Mouse (Mus musculus) neural tube, embryonic 11.5 days (tissue): Measurements from ENCODE around the gene Cts3. TPM values are rescaled to one million over a fixed set of nuclear protein-coding genes. Genes with fewer than 3 reads are reported as not detected.
"Not testable (repeated sequence)": the region's sequence is repeated elsewhere in the genome, so short reads cannot be mapped to it uniquely, and the experiment has no call there.

ENCODE experiments used
- ATAC-seq: fragments of 200-750 bp; cut with Nextera tagmentation; 2 replicates; pipeline ENCODE4 v1.8.0; 2017; ENCODE audit warnings: moderate number of reproducible peaks, mild to moderate bottlenecking, moderate TSS enrichment, moderate library complexity; ENCODE audit not compliant: insufficient read depth, low FRiP score, low TSS enrichment
- DNase-seq: peaks from one replicate; pipeline ENCODE4 v3.0.0-alpha.2; 2015; ENCODE audit warnings: low spot score
- H3K27ac ChIP-seq: fragments of 300-500 bp; sonication (generic); 2 replicates; pipeline ENCODE4 v1.5.1; 2014; ENCODE audit warnings: low read depth, mild to moderate bottlenecking, low read length
- H3K27me3 ChIP-seq: fragments of 300-500 bp; sonication (generic); 2 replicates; pipeline ENCODE4 v1.6.1; 2014; ENCODE audit warnings: mild to moderate bottlenecking, low read length, mixed read lengths; ENCODE audit not compliant: control insufficient read depth, insufficient read depth
- H3K36me3 ChIP-seq: fragments of 300-500 bp; sonication (generic); 2 replicates; pipeline ENCODE4 v1.6.1; 2014; ENCODE audit warnings: mild to moderate bottlenecking, low read length, moderate library complexity, mixed read lengths; ENCODE audit not compliant: control insufficient read depth, insufficient read depth
- H3K4me1 ChIP-seq: fragments of 300-500 bp; sonication (generic); 2 replicates; pipeline ENCODE4 v1.6.1; 2014; ENCODE audit warnings: low read length, mixed read lengths; ENCODE audit not compliant: control insufficient read depth, insufficient read depth
- H3K4me2 ChIP-seq: fragments of 300-500 bp; sonication (generic); 2 replicates; pipeline ENCODE4 v1.6.1; 2014; ENCODE audit warnings: low read depth, mild to moderate bottlenecking, moderate library complexity
- H3K4me3 ChIP-seq: fragments of 300-500 bp; sonication (generic); 2 replicates; pipeline ENCODE4 v1.5.1; 2014; ENCODE audit warnings: low read depth, low read length
- H3K9ac ChIP-seq: fragments of 300-500 bp; sonication (generic); 2 replicates; pipeline ENCODE4 v1.6.1; 2014; ENCODE audit warnings: mild to moderate bottlenecking, low read length
- H3K9me3 ChIP-seq: fragments of 300-500 bp; sonication (generic); 2 replicates; pipeline ENCODE4 v1.6.1; 2016; ENCODE audit warnings: low read length; ENCODE audit not compliant: control insufficient read depth
- WGBS: fragments of 180-500 bp; shearing (Covaris S2); extraction: QIAGEN DNeasy Blood & Tissue Kit; methylation state at CpG from one replicate; pipeline ENCODE4 v1.1.7; 2014; 5-methylcytosine and 5-hydroxymethylcytosine counted together
- polyA plus RNA-seq: library from polyadenylated mRNA; unstranded; fragments of >200 nt; fragmentation: Nextera tagmentation; extraction: Ambion mirVana; gene quantifications from 2 replicates; pipeline ENCODE4 v1.2.1, GENCODE M21; 2014

The Cts3 gene
- not detected in 2 replicates for polyA plus RNA-seq

DNA sequence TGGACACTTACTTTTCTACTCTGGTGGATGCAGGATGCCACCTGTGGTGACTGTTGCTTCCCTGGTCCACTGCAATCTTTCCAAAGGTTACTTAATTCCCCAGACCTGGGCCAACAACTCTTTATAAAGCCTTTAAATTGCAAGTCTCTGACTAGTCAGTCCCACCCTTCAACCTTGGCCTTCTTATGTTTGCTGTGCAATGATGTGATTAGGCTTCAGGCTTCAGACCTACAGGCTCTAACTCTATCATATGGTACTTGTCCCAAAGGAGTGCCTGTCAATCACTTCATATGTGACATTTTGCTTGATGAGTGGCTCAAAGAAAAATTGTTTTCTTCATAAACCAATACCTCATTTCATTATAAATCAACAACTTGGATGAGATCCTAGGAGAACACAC is at the start of gene Cts3:
Gene Cts3, minus strand, starts transcription at position 101 of the 400 bp plus-strand sequence.
- Histone ChIP-seq H3K4me2 (no peak within 1 kb of the TSS), H3K27me3 (no peaks in the 10 kb centered on the region), H3K9me3 (peaks cover 5% of the 10 kb centered on the region), H3K4me3 (no peak within 1 kb of the TSS), H3K9ac (no peak within 1 kb of the TSS), H3K4me1 (no peaks in the 10 kb centered on the region), H3K27ac (no peak within 1 kb of the TSS), H3K36me3 (no peaks in the 10 kb centered on the region)
- DNase-seq (no peak), ATAC-seq (no peak)

DNA sequence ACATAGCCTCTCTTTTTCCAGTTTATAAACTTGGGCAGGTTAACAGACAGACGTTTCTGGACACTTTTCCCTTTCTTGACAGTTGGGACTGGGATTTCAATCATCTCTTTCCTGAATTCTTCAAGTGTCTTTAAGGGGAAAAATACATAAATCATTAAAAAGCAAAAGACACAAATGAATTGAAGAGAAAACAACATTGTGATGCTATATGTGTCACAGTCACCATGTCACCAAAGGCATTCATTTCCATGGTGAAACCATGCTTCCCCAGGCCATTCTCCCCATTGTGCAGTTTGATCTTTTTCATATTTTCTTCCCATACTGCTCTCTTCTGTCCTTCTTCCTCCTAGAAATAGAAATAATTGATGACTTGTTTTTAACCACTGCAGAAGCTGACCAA is 1.9 kb downstream of the Cts3 start, which contains the start of gene Gm49352:
Gene Gm49352, minus strand, starts transcription at position 101 of the 400 bp plus-strand sequence.
- not testable (repeated sequence) for H3K9ac ChIP-seq, H3K27ac ChIP-seq, H3K4me3 ChIP-seq, H3K4me2 ChIP-seq, H3K4me1 ChIP-seq, DNase-seq, ATAC-seq, H3K9me3 ChIP-seq, H3K36me3 ChIP-seq, H3K27me3 ChIP-seq
- WGBS: 30% methylated on average over 1 of the region's 1 CpGs

DNA sequence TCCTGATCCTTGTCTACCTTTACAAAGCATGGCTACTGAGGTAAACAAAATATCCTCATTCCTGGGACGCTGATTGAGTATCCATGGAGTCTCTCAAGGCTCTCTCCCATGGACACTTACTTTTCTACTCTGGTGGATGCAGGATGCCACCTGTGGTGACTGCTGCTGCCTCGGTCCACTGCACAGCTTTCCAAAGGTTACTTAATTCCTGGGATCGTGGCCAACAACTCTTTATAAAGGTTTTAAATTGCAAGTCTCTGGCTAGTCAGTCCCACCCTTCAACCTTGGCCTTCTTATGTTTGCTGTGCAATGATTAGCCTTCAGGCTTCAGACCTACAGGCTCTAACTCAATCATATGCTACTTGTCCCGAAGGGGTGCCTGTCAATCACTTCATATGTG is 28.3 kb downstream of the Cts3 start, which contains the start of gene Ctsm:
Gene Ctsm, minus strand, starts transcription at position 209 of the 400 bp plus-strand sequence.
- Histone ChIP-seq H3K27me3 (no peaks in the 10 kb centered on the region), H3K4me2 (no peak within 1 kb of the TSS), H3K9me3 (no peaks in the 10 kb centered on the region; the same call in 1 of the 2 replicates), H3K9ac (no peak within 1 kb of the TSS), H3K36me3 (no peaks in the 10 kb centered on the region), H3K4me1 (no peaks in the 10 kb centered on the region), H3K27ac (no peak within 1 kb of the TSS), H3K4me3 (no peak within 1 kb of the TSS)
- WGBS: 72% methylated on average over 4 of the region's 4 CpGs
- ATAC-seq (no peak), DNase-seq (no peak)

Other genes starting within 250 kb of the Cts3 start
- gene Cts7, start 211.9 kb downstream of the Cts3 start, polyA plus RNA-seq: not detected in 2 replicates
- gene Ctsm, start 28.3 kb downstream of the Cts3 start, polyA plus RNA-seq: not detected in 2 replicates
- not detected in 2 replicates for gene Gm49352, start 2.0 kb downstream of the Cts3 start, polyA plus RNA-seq